Mouse (Mus musculus) monocyte, adult 5-6 weeks (primary cell): ENCODE data around the gene Pid1. TPM values are rescaled to one million over a fixed set of nuclear protein-coding genes. Genes with fewer than 3 reads are reported as not detected.
"Not testable (repeated sequence)": the region's sequence is repeated elsewhere in the genome, so short reads cannot be mapped to it uniquely, and the experiment has no call there.

Experiments used
- ATAC-seq: fragments of 153-309, 156-312 bp; replicated peaks from 2 replicates; pipeline ENCODE4 v1.8.0; 2017; ENCODE audit warnings: mild to moderate bottlenecking; ENCODE audit not compliant: low TSS enrichment, insufficient number of reproducible peaks, severe bottlenecking, poor library complexity, low FRiP score
- total RNA-seq: library from RNA; stranded (forward); fragments of 200-1000, 200-491, 200-594 nt; gene quantifications from 3 replicates; pipeline ENCODE4 v1.2.3, GENCODE M21; 2017

Pid1 gene
- total RNA-seq, 1 experiment from 2014 or later = 91.8 TPM

- ATAC-seq = no peak
Measured at GRCm38 (mm10) chr1:84217777-84218176, 146.2 kb downstream of the Pid1 start.

- ATAC-seq = no peak
Measured at GRCm38 (mm10) chr1:84211507-84211906, 152.5 kb downstream of the Pid1 start.

GRCm38 (mm10) chr1:84205746-84206145 is 158.2 kb downstream of the Pid1 start:
- ATAC-seq = not testable (repeated sequence)

GRCm38 (mm10) chr1:84203494-84203893 is 160.5 kb downstream of the Pid1 start:
- ATAC-seq = no peak

GRCm38 (mm10) chr1:84199890-84200289 is 164.1 kb downstream of the Pid1 start:
- no peak for ATAC-seq

GRCm38 (mm10) chr1:84198887-84199286 is 165.1 kb downstream of the Pid1 start:
- ATAC-seq = peak; percentile 85

- ATAC-seq = no peak
Measured at GRCm38 (mm10) chr1:84192167-84192566, 171.8 kb downstream of the Pid1 start.

GRCm38 (mm10) chr1:84189446-84189845 is 174.5 kb downstream of the Pid1 start:
- ATAC-seq = no peak

- ATAC-seq = no peak
Measured at GRCm38 (mm10) chr1:84186756-84187437, 177.1 kb downstream of the Pid1 start.

- no peak for ATAC-seq
Measured at GRCm38 (mm10) chr1:84177696-84178095, 186.3 kb downstream of the Pid1 start.

GRCm38 (mm10) chr1:84177033-84177432 is 186.9 kb downstream of the Pid1 start:
- no peak for ATAC-seq

- ATAC-seq = no peak
Measured at GRCm38 (mm10) chr1:84172941-84173340, 191.0 kb downstream of the Pid1 start.

- no peak for ATAC-seq
Measured at GRCm38 (mm10) chr1:84157790-84158189, 206.2 kb downstream of the Pid1 start.

- no peak for ATAC-seq
Measured at GRCm38 (mm10) chr1:84155585-84155930, 208.4 kb downstream of the Pid1 start.

- no peak for ATAC-seq
Measured at GRCm38 (mm10) chr1:84154725-84155584, 209.0 kb downstream of the Pid1 start.

- ATAC-seq = no peak
Measured at GRCm38 (mm10) chr1:84153943-84154342, 210.0 kb downstream of the Pid1 start.

GRCm38 (mm10) chr1:84141561-84141960 is 222.4 kb downstream of the Pid1 start:
- no peak for ATAC-seq

GRCm38 (mm10) chr1:84132451-84132850 is 231.5 kb downstream of the Pid1 start:
- no peak for ATAC-seq

GRCm38 (mm10) chr1:84131799-84132198 is 232.2 kb downstream of the Pid1 start:
- no peak for ATAC-seq

- ATAC-seq = no peak
Measured at GRCm38 (mm10) chr1:84128510-84128909, 235.5 kb downstream of the Pid1 start.
